Mouse (Mus musculus): ENCODE data around the gene Tasp1. TPM values are rescaled to one million over a fixed set of nuclear protein-coding genes. Genes with fewer than 3 reads are reported as not detected.
"Not testable (repeated sequence)": the region's sequence is repeated elsewhere in the genome, so short reads cannot be mapped to it uniquely, and the experiment has no call there.

Tasp1 gene
- polyA plus RNA-seq, 1 experiment from 2014 or later: 21.6 TPM

DNA sequence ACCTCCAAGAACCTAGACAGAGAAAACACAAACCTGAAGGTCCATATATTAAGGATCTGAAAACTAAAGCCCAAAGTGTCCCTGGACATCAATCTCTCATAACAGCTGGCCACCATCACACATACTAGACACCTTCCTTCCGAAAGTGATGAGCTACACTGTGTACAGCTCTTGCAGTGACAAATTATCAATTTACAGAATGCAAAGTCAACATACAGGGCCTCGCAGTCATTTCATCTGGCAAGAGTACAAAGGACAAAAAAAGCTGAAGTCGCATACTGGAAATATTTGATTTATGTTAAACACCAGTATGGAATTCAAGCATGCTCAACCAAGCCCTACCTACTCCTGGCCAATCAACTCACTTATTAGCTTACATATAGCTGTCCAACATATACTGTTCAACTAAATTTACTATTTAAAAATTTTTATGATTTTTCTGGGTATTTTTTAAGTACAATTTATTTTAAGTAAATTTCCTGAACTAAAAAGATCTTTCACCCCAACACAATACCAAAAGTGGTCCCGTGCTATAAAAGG is 132.5 kb downstream of the Tasp1 start:
- H3K4me3 ChIP-seq: no peak overlapping the region
- H3K27ac ChIP-seq: no peak overlapping the region
- H3K9me3 ChIP-seq: no peaks in the 10 kb centered on the region
- no peaks in the 10 kb centered on the region for H3K4me1 ChIP-seq
- 90% methylated on average over 4 of the region's 4 CpGs for WGBS
- H3K36me3 ChIP-seq (replicated peaks): no peaks in the 10 kb centered on the region
- no peaks in the 10 kb centered on the region for H3K27me3 ChIP-seq (replicated peaks)
- no peak overlapping the region for H3K9ac ChIP-seq
- ATAC-seq (replicated peaks): no peak
- H3K4me2 ChIP-seq: no peak overlapping the region

DNA sequence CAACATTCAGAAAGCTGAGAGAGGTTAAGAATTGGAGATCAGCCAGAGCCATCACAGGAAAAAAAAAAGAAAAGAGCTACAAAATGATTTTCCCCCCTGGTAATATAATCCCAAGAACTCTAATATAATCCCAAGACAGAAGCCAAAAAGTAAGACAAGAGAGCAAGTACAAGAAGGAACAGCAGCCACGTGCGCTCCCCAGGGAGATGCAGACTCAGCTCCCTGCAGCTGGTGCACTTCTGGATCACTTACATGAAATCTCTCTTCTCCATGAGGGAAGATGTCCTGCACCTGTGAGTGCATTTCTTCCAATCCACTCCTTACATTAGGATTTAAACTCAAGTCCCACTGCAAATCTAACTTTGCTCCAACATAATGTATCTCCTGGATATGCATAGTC is 134.4 kb downstream of the Tasp1 start:
- H3K4me1 ChIP-seq: no peaks in the 10 kb centered on the region
- no peak for ATAC-seq (replicated peaks)
- H3K9ac ChIP-seq: no peak overlapping the region
- H3K36me3 ChIP-seq (replicated peaks): no peaks in the 10 kb centered on the region
- WGBS: 84% methylated on average over 2 of the region's 2 CpGs
- H3K27ac ChIP-seq: no peak overlapping the region
- H3K9me3 ChIP-seq: no peaks in the 10 kb centered on the region
- no peak overlapping the region for H3K4me2 ChIP-seq
- no peak overlapping the region for H3K4me3 ChIP-seq
- no peaks in the 10 kb centered on the region for H3K27me3 ChIP-seq (replicated peaks)

DNA sequence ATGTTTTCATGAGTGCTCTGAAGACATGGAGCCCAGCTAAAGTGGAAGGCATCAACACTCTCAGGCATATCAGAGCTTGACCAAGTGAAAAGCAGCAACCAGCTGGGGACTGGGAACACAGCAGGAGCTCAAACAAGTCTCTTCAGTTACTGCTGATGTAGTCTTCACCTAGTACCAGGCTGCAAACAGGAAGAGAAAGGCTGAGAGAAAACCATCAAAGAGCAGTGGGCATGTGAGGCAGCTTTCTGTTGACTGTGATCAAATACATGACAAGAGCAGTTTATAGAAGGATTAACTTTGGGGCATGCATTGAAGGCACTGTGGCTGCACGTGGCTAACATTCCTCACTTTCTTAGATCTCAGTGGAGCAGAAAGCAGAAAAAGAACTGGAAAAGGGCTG is 141.7 kb downstream of the Tasp1 start:
- no peak overlapping the region for H3K27ac ChIP-seq
- 12% methylated on average over 1 of the region's 1 CpGs for WGBS
- H3K9ac ChIP-seq: no peak overlapping the region
- H3K27me3 ChIP-seq (replicated peaks): no peaks in the 10 kb centered on the region
- no peak for ATAC-seq (replicated peaks)
- no peaks in the 10 kb centered on the region for H3K9me3 ChIP-seq
- no peak overlapping the region for H3K4me2 ChIP-seq
- no peaks in the 10 kb centered on the region for H3K36me3 ChIP-seq (replicated peaks)
- H3K4me1 ChIP-seq: no peaks in the 10 kb centered on the region
- no peak overlapping the region for H3K4me3 ChIP-seq

DNA sequence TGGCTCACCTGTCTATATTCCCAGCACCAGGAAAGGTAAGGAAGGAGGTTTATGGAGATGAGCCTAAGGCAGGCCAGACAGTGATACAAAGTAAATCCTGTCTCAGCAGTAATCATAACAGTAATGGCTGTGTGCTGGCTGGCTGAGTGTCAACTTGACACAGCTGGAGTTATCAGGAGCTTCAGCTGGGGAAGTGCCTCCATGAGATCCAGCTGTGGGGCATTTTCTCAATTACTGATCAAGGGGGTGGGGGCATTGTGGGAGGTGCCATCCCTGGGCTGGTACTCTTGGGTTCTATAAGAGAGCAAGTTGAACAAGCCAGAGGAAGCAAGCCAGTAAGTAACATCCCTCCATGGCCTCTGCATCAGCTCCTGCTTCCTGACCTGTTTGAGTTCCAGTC is 145.2 kb downstream of the Tasp1 start:
- H3K27me3 ChIP-seq (replicated peaks); ATAC-seq (replicated peaks); H3K4me2 ChIP-seq; H3K9ac ChIP-seq; H3K4me1 ChIP-seq; H3K36me3 ChIP-seq (replicated peaks); H3K9me3 ChIP-seq; H3K4me3 ChIP-seq; H3K27ac ChIP-seq: not testable (repeated sequence)

DNA sequence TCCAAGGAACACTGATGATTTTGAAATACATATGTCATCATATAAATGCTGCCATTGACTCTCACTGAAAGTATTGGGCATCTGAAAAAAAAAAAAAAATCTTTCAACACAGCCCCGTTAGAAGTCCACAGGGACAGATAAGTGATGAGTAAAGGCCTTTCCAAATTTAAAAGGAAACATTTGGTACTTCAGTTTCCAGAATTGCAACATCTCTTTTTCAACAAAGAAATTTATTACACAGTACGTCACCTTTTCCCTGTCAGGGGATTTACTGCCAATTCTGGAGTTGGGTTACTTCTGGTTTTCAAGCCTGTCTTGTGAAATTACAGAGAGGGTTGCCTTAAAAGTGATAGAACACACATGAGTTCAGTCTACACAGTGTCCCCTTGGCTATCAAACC is 146.8 kb downstream of the Tasp1 start:
- Histone ChIP-seq H3K9ac (no peak overlapping the region), H3K27me3 (replicated peaks) (no peaks in the 10 kb centered on the region), H3K36me3 (replicated peaks) (no peaks in the 10 kb centered on the region), H3K27ac (no peak overlapping the region), H3K4me1 (no peaks in the 10 kb centered on the region), H3K4me3 (no peak overlapping the region), H3K9me3 (no peaks in the 10 kb centered on the region), H3K4me2 (no peak overlapping the region)
- ATAC-seq (replicated peaks): no peak
- WGBS: 79% methylated on average over 2 of the region's 2 CpGs

DNA sequence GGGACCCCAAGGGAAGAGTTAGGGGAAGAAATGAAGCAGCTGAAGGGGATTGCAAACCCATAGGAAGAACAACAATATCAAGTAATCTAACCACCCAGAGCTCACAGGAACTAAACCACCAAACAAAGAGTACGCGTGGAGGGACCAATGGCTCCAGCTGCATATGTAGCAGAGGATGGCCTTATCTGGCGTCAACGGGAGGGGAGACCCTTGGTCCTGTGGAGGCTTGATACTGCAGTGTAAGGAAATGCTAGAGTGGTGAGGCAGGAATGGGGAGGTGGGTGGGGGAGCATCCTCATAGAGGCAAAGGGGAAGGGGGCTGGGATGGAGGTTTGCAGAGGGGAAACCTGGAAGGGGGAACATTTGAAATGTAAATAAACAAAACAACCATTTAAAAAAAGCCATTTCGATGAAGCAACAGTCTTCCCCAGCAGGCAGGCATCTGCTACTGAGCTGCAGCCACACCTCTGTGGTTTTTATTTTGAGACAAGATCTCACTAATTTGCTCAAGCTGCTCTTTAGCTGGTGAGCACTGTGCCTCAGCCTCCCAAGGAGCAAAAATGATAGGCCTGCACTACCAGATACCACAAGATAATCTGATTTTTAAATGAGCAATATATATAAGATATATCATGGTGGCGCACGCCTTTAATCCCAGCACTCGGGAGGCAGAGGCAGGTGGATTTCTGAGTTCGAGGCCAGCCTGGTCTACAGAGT is 160.0 kb downstream of the Tasp1 start:
- no peak overlapping the region for H3K4me3 ChIP-seq
- H3K36me3 ChIP-seq (replicated peaks): no peaks in the 10 kb centered on the region
- H3K4me1 ChIP-seq: no peaks in the 10 kb centered on the region
- 92% methylated on average over 9 of the region's 9 CpGs for WGBS
- no peak overlapping the region for H3K27ac ChIP-seq
- no peaks in the 10 kb centered on the region for H3K9me3 ChIP-seq
- H3K27me3 ChIP-seq (replicated peaks): no peaks in the 10 kb centered on the region
- H3K9ac ChIP-seq: no peak overlapping the region
- no peak overlapping the region for H3K4me2 ChIP-seq
- ATAC-seq (replicated peaks): no peak

DNA sequence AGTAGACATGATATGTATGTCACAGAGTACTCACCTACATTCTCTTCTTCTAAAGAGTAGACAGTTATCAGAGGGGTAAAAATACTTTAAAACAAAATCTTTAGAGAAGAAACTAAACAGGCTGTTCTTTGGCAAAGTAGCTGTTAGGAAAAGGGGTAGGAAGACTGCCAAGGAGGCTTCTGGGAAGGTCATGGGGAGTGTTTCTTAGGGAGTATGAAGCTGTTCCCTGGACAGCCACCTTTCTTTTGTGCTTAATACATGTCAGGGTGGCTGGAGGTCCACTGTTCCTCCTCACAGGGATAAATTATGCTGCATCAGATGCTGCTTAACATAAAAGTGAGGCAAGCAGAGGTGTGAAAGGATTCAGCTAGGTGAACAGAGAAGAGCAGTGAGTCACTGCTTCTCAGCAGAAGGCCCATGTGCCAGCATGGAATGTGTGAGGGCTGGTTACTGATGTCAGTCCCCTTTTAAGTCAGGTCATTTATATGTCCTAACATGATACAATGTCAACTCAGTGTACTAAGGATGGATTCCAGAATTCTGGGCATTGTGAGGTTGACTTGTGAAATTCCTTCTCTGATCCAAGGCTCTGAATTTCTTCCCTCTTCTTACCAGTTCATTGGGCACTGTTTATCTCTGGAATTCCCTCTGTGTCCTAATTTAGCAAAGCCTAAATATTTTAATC is 175.1 kb downstream of the Tasp1 start:
- Histone ChIP-seq H3K9me3 (no peaks in the 10 kb centered on the region), H3K4me1 (no peaks in the 10 kb centered on the region), H3K27me3 (replicated peaks) (no peaks in the 10 kb centered on the region), H3K9ac (no peak overlapping the region), H3K36me3 (replicated peaks) (no peaks in the 10 kb centered on the region), H3K27ac (no peak overlapping the region), H3K4me2 (no peak overlapping the region), H3K4me3 (no peak overlapping the region)
- ATAC-seq (replicated peaks): no peak

DNA sequence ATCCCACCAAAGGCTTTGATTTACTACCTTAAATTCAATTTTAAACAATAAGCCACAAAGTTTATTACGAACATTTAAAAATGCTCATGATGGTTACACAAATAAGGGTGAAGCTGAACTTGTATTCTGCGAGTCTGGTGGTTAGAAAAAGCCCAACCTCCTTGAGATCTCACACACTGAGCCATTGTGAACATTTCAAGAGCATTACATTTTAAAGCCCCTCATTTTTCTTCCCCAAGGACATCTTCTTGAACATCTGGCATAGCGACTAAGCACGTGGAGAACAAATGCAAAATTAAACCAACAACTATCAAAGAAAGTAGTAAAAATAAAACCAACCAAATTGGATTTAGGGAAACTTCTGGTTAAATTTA is 182.4 kb downstream of the Tasp1 start:
- no peak for ATAC-seq (replicated peaks)
- no peak overlapping the region for H3K4me2 ChIP-seq
- 79% methylated on average over 4 of the region's 4 CpGs for WGBS
- no peak overlapping the region for H3K9ac ChIP-seq
- no peaks in the 10 kb centered on the region for H3K36me3 ChIP-seq (replicated peaks)
- H3K27me3 ChIP-seq (replicated peaks): no peaks in the 10 kb centered on the region
- H3K27ac ChIP-seq: no peak overlapping the region
- H3K4me1 ChIP-seq: no peaks in the 10 kb centered on the region
- no peaks in the 10 kb centered on the region for H3K9me3 ChIP-seq
- H3K4me3 ChIP-seq: no peak overlapping the region

DNA sequence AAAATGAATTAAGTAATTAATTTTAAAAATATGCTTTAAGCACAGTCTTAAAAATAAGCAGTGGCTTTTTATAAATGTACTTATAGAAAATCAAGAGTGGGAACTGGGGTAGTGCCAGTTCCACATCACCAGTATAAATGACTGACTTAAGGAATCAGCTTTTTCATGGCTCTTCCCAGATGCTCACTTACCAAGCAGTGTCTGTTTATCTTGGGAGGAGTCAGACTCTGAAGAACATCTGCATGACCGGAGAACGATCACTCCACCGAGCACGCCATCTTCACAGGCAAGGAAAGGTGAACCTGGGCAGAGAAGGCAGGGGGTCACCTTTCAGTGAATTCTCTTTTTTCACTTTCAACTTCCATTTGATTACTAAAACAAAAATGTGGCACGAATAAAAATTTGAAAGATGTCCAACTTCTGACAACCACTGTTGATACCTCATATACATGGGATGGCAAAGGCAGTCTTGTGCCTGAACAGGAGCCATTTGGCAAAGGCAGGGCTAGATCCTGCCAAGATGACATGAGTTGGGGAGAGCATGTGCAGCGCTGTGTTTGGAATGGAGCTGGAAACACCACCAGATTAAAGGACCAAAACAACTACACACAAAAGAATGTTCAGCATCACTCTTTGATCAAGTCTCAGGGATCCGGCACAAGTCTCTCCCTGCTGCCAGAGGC is 182.9 kb downstream of the Tasp1 start:
- Histone ChIP-seq H3K4me1 (no peaks in the 10 kb centered on the region), H3K4me2 (no peak overlapping the region), H3K4me3 (no peak overlapping the region), H3K27me3 (replicated peaks) (no peaks in the 10 kb centered on the region), H3K36me3 (replicated peaks) (no peaks in the 10 kb centered on the region), H3K27ac (no peak overlapping the region), H3K9me3 (no peaks in the 10 kb centered on the region), H3K9ac (no peak overlapping the region)
- WGBS: 85% methylated on average over 7 of the region's 7 CpGs
- ATAC-seq (replicated peaks): no peak

DNA sequence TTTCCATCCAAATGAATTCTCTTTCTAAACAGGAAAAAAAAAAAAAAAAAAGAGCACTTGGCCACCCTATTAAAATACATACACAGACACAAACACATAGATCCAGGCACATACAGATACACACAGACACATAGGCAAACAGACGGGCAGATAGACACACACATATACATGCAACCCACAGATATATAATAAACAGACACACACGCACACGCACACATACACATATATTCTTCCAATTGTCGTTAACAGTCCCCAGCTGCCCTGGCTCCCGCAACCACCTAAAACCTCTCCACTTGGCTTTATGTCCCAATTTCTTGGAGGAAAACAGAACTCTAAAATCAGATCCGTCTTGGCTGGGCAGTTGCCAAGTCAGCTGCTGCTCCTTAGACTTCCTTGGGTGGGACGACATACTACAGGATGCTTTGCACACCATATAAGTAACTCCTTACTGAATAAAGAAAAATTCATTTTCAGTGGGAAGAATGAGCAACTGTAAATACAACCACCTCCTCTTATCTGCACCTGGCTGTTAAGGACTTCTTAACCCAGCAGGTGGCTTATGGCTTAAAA is 188.5 kb downstream of the Tasp1 start:
- no peak overlapping the region for H3K27ac ChIP-seq
- no peak overlapping the region for H3K9ac ChIP-seq
- no peak for ATAC-seq (replicated peaks)
- no peak overlapping the region for H3K4me3 ChIP-seq
- H3K4me1 ChIP-seq: no peaks in the 10 kb centered on the region
- no peak overlapping the region for H3K4me2 ChIP-seq
- H3K27me3 ChIP-seq (replicated peaks): no peaks in the 10 kb centered on the region
- 89% methylated on average over 7 of the region's 7 CpGs for WGBS
- H3K9me3 ChIP-seq: no peaks in the 10 kb centered on the region
- no peaks in the 10 kb centered on the region for H3K36me3 ChIP-seq (replicated peaks)

DNA sequence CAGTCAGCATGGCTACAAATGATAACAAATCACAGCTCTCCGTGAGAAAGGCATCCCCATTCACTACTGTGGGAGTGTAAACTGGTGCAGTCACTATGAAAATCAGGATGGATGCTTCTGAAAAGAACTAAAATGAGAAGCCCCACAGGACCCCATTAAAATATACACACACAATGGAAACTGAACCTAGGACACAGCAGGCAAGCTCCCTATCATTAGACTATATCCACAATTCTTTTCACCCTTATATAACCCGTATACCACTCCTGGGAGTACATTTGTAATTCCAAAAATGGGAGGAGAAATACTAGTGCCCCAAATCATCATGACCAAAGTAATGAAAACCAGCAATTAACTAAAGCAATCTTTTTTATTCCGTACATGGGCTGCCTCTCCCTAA is 190.7 kb downstream of the Tasp1 start:
- no peak for ATAC-seq (replicated peaks)
- Histone ChIP-seq H3K36me3 (replicated peaks) (no peaks in the 10 kb centered on the region), H3K4me2 (no peak overlapping the region), H3K4me1 (no peaks in the 10 kb centered on the region), H3K9me3 (no peaks in the 10 kb centered on the region), H3K9ac (no peak overlapping the region), H3K27ac (no peak overlapping the region), H3K4me3 (no peak overlapping the region), H3K27me3 (replicated peaks) (no peaks in the 10 kb centered on the region)
- 61% methylated on average over 3 of the region's 3 CpGs for WGBS

DNA sequence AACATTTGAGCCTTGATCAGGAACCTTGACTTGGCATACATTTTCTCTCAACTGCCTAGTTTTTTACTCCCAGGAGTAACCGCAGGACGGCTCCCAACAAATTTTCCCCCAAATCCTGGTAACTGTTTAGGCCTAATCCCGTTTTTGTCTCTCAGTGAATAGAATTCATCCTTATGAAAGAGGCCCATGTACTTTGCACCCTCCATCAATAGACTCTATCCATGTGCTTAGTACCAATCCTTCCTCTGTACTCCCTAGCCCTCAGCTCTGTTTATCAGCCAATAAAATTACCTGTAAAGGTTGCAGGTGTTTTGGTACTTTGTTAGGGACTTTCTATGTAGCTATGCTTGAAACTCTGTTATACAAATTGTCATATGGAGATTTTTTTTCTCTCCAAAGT is 192.4 kb downstream of the Tasp1 start:
- no peaks in the 10 kb centered on the region for H3K4me1 ChIP-seq
- H3K9me3 ChIP-seq: no peaks in the 10 kb centered on the region
- H3K36me3 ChIP-seq (replicated peaks): no peaks in the 10 kb centered on the region
- no peak overlapping the region for H3K4me2 ChIP-seq
- no peak overlapping the region for H3K4me3 ChIP-seq
- H3K9ac ChIP-seq: no peak overlapping the region
- no peak for ATAC-seq (replicated peaks)
- no peaks in the 10 kb centered on the region for H3K27me3 ChIP-seq (replicated peaks)
- WGBS: 15% methylated on average over 3 of the region's 3 CpGs
- H3K27ac ChIP-seq: no peak overlapping the region
